Mouse (Mus musculus): ENCODE results near the gene Hist1h1c. TPM values are rescaled to one million over a fixed set of nuclear protein-coding genes. Genes with fewer than 3 reads are reported as not detected.

Hist1h1c gene
- polyA plus RNA-seq (2016; fragmentation: Nextera tagmentation; extraction: Ambion mirVana) = 15.0 and 15.4 TPM in 2 replicates

DNA sequence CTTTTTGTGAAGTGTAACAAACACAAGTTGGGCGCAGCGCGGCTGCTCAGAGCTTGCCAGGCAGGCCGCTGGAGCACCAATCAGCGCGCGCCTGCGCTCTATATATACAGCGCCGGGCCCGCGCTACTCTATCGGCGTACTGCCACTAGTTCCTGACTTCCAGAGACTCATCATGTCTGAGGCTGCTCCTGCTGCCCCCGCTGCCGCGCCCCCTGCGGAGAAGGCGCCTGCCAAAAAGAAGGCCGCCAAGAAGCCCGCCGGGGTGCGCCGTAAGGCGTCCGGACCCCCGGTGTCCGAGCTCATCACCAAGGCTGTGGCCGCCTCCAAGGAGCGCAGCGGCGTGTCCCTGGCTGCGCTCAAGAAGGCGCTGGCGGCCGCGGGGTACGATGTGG, at the start of gene Hist1h1c:
Gene Hist1h1c (plus strand): TSS at position 132 of the 392 bp plus-strand sequence.
- WGBS = under 1% methylated on average over 38 of the region's 38 CpGs
- peak within 1 kb of the TSS; percentile 53 for H3K4me3 ChIP-seq
- H3K27me3 ChIP-seq = no peaks in the 10 kb centered on the region
- ATAC-seq (ENCODE audit: low FRiP score) = peak; percentile 97
- peak within 1 kb of the TSS; percentile 99 for H3K4me2 ChIP-seq (replicated peaks)
- H3K36me3 ChIP-seq = no peaks in the 10 kb centered on the region
- peaks cover 13% of the 10 kb centered on the region for H3K4me1 ChIP-seq
- H3K9ac ChIP-seq = peak within 1 kb of the TSS; percentile 82
- no peaks in the 10 kb centered on the region for H3K9me3 ChIP-seq (replicated peaks)
- peak within 1 kb of the TSS; percentile 94 for H3K27ac ChIP-seq

- no peaks in the 10 kb centered on the region for H3K9me3 ChIP-seq (replicated peaks)
- WGBS = 94% methylated on average over 2 of the region's 2 CpGs
- H3K27ac ChIP-seq = no peak overlapping the region
These were observed 49.7 kb upstream of the Hist1h1c start for GRCm38 (mm10) chr13:23688956-23689355.

GRCm38 (mm10) chr13:23689459-23689858, 49.1 kb upstream of the Hist1h1c start:
- no peak overlapping the region for H3K4me2 ChIP-seq (replicated peaks)
- H3K4me3 ChIP-seq = no peak overlapping the region
- H3K36me3 ChIP-seq = no peaks in the 10 kb centered on the region
- no peaks in the 10 kb centered on the region for H3K9me3 ChIP-seq (replicated peaks)
- WGBS = 74% methylated on average over 2 of the region's 2 CpGs
- H3K9ac ChIP-seq = no peak overlapping the region
- H3K27ac ChIP-seq = no peak overlapping the region
- ATAC-seq (ENCODE audit: low FRiP score) = no peak
- H3K4me1 ChIP-seq = peaks cover 11% of the 10 kb centered on the region
- H3K27me3 ChIP-seq = no peaks in the 10 kb centered on the region

More at GRCm38 (mm10) chr13:23688956-23689355, 49.7 kb upstream of the Hist1h1c start:
- H3K4me3 ChIP-seq = no peak overlapping the region
- no peak overlapping the region for H3K9ac ChIP-seq
- H3K4me2 ChIP-seq (replicated peaks) = no peak overlapping the region
- H3K4me1 ChIP-seq = peaks cover 11% of the 10 kb centered on the region
- no peaks in the 10 kb centered on the region for H3K36me3 ChIP-seq
- no peak for ATAC-seq (ENCODE audit: low FRiP score)
- no peaks in the 10 kb centered on the region for H3K27me3 ChIP-seq

- H3K27ac ChIP-seq = no peak overlapping the region
- H3K9ac ChIP-seq = no peak overlapping the region
- ATAC-seq (ENCODE audit: low FRiP score) = no peak
- no peaks in the 10 kb centered on the region for H3K36me3 ChIP-seq
- H3K27me3 ChIP-seq = no peaks in the 10 kb centered on the region
- no peak overlapping the region for H3K4me2 ChIP-seq (replicated peaks)
- H3K4me1 ChIP-seq = peaks cover 3% of the 10 kb centered on the region; the same call in 1 of the 2 replicates
- 84% methylated on average over 6 of the region's 6 CpGs for WGBS
- H3K9me3 ChIP-seq (replicated peaks) = no peaks in the 10 kb centered on the region
- no peak overlapping the region for H3K4me3 ChIP-seq
These were observed 44.7 kb upstream of the Hist1h1c start for GRCm38 (mm10) chr13:23693856-23694440.

GRCm38 (mm10) chr13:23694956-23695355, 43.7 kb upstream of the Hist1h1c start:
- Histone ChIP-seq H3K36me3 (no peaks in the 10 kb centered on the region), H3K4me3 (no peak overlapping the region), H3K4me2 (replicated peaks) (no peak overlapping the region), H3K9ac (no peak overlapping the region), H3K9me3 (replicated peaks) (no peaks in the 10 kb centered on the region), H3K27ac (no peak overlapping the region), H3K27me3 (no peaks in the 10 kb centered on the region), H3K4me1 (peaks cover 4% of the 10 kb centered on the region; the same call in 1 of the 2 replicates)
- WGBS = 93% methylated on average over 9 of the region's 9 CpGs
- ATAC-seq (ENCODE audit: low FRiP score) = no peak

GRCm38 (mm10) chr13:23695514-23695913, 43.1 kb upstream of the Hist1h1c start, which contains the start of gene Hist1h1t:
Hist1h1t (plus strand) TSS chr13:23695814.
- H3K4me2 ChIP-seq (replicated peaks) = peak within 1 kb of the TSS; percentile 19; the same call in 1 of the 2 replicates
- H3K27me3 ChIP-seq = no peaks in the 10 kb centered on the region
- H3K36me3 ChIP-seq = no peaks in the 10 kb centered on the region
- H3K9ac ChIP-seq = no peak within 1 kb of the TSS
- H3K27ac ChIP-seq = no peak within 1 kb of the TSS
- H3K9me3 ChIP-seq (replicated peaks) = no peaks in the 10 kb centered on the region
- H3K4me3 ChIP-seq = no peak within 1 kb of the TSS
- H3K4me1 ChIP-seq = peaks cover 4% of the 10 kb centered on the region; the same call in 1 of the 2 replicates
- 45% methylated on average over 13 of the region's 13 CpGs for WGBS
- no peak for ATAC-seq (ENCODE audit: low FRiP score)

DNA sequence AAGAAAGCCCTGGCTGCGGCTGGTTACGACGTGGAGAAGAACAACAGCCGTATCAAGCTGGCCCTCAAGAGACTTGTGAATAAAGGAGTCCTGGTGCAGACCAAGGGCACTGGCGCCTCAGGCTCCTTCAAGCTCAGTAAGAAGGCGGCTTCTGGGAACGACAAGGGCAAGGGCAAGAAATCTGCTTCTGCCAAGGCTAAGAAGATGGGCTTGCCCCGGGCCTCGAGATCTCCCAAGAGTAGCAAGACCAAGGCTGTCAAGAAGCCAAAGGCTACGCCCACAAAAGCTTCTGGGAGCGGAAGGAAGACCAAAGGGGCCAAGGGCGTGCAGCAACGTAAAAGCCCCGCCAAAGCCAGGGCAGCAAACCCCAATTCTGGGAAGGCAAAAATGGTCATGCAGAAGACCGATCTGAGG, 42.5 kb upstream of the Hist1h1c start:
- peaks cover 4% of the 10 kb centered on the region; the same call in 1 of the 2 replicates for H3K4me1 ChIP-seq
- no peaks in the 10 kb centered on the region for H3K36me3 ChIP-seq
- no peaks in the 10 kb centered on the region for H3K27me3 ChIP-seq
- no peak overlapping the region for H3K27ac ChIP-seq
- H3K9me3 ChIP-seq (replicated peaks) = no peaks in the 10 kb centered on the region
- 0 out of 2 replicates have a peak overlapping the region, but pooled peaks have one; percentile 19 for H3K4me2 ChIP-seq (replicated peaks)
- H3K9ac ChIP-seq = no peak overlapping the region
- H3K4me3 ChIP-seq = no peak overlapping the region
- WGBS = 56% methylated on average over 15 of the region's 15 CpGs
- ATAC-seq (ENCODE audit: low FRiP score) = no peak

DNA sequence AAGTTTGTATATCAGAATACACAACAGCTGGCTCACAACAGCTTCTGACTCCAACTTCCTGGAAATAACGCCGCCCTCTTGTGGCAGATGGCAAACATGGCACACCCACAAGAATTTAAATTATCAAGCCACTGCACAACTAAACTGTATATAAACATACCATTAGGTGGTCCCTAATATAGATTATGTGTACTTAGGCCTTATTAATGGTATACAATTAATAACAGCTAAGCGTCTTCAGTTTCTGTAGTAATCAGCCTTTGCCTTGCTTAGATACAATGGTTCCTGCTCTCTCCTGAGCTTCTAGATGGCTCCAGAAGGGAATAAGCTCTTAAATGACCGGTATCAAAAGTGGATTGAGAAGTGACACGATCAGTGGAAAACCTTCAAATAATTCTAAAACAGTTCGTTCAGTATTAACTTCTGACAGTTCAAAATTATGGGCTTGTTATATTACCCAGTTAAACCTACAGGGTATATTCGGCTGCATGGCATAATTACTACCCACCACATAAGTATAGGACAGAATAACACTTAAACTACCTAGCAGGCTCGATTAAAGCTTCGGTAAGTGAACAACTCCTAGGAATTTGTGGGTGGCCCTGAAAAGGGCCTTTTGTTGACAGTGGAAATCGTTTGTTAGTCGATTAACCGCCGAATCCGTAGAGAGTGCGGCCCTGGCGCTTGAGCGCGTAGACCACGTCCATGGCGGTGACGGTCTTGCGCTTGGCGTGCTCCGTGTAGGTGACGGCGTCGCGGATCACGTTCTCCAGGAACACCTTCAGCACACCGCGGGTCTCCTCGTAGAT, 40.9 kb upstream of the Hist1h1c start:
- Histone ChIP-seq H3K4me2 (replicated peaks) (peak overlapping the region; percentile 67), H3K27ac (peak overlapping the region; percentile 86), H3K9ac (peak overlapping the region; percentile 52), H3K9me3 (replicated peaks) (no peaks in the 10 kb centered on the region), H3K4me1 (peaks cover 4% of the 10 kb centered on the region; the same call in 1 of the 2 replicates), H3K27me3 (no peaks in the 10 kb centered on the region), H3K4me3 (peak overlapping the region; percentile 39), H3K36me3 (no peaks in the 10 kb centered on the region)
- peak; percentile 84 for ATAC-seq (ENCODE audit: low FRiP score)
- under 1% methylated on average over 29 of the region's 32 CpGs for WGBS

DNA sequence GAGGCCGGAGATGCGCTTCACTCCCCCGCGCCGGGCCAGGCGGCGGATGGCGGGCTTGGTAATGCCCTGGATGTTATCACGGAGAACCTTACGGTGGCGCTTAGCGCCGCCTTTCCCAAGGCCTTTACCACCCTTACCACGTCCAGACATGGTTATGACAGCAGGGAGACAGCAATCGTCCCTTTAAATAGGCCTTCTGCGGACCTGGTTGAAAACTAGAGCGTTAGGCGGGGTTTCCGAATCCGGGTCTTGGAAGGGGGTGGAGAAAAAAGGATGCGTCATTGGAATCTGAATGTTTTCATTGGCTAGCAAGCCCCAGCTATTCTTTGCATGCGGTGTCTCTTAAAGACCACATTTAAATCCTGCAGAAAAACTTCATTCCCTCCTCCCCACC, 40.3 kb upstream of the Hist1h1c start, which contains the start of gene Hist1h4c:
Gene Hist1h4c (minus strand): TSS at position 155 of the 394 bp plus-strand sequence.
- Histone ChIP-seq H3K27ac (peak within 1 kb of the TSS; percentile 86), H3K27me3 (no peaks in the 10 kb centered on the region), H3K9ac (peak within 1 kb of the TSS; percentile 52), H3K36me3 (no peaks in the 10 kb centered on the region), H3K4me3 (peak within 1 kb of the TSS; percentile 39), H3K9me3 (replicated peaks) (no peaks in the 10 kb centered on the region), H3K4me1 (peaks cover 4% of the 10 kb centered on the region; the same call in 1 of the 2 replicates), H3K4me2 (replicated peaks) (peak within 1 kb of the TSS; percentile 67)
- ATAC-seq (ENCODE audit: low FRiP score) = peak; percentile 97
- WGBS = under 1% methylated on average over 21 of the region's 22 CpGs

DNA sequence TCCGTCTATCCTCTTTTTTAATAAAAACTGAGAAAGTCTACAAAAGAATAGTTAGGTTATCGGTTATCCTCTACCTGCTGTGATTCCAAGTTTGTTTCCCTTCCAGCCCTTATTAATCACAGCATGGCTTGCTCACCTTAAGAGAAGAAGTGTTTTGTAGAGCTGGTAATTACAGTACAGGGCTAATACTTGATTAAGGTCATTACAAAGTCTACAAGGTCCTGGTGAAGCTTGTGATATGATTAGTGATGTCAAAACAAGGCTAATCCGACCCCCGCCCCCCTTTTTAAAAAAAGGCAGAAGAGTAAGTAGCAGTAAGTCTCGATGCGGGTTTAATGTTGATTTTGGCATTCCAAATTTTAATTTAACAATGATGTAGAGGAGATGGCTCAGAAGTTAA, 39.6 kb upstream of the Hist1h1c start:
- Histone ChIP-seq H3K4me1 (peaks cover 4% of the 10 kb centered on the region; the same call in 1 of the 2 replicates), H3K9me3 (replicated peaks) (no peaks in the 10 kb centered on the region), H3K27me3 (no peaks in the 10 kb centered on the region), H3K36me3 (no peaks in the 10 kb centered on the region), H3K4me3 (peak overlapping the region; percentile 39; the same call in 1 of the 2 replicates), H3K4me2 (replicated peaks) (peak overlapping the region; percentile 67), H3K9ac (no peak overlapping the region), H3K27ac (peak overlapping the region; percentile 86; the same call in 1 of the 2 replicates)
- WGBS = 70% methylated on average over 6 of the region's 6 CpGs
- ATAC-seq (ENCODE audit: low FRiP score) = no peak

DNA sequence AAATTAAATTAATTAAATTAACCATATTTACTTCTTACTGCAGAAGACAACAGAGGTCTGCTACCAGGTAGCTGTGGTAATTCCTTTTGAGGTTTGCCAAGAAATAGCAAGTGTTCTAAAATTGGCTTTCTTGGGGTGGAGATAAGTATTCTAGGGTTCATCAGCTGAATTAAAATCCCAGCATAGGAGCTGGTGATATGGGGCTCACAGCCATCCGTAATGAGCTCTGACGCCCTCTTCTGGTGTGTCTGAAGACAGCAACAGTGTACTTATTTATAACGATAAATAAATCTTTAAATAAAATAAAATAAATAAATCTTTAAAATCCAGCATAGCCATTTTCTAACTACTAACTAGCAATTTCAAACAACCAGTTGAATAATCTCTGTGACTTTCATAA, 38.8 kb upstream of the Hist1h1c start:
- Histone ChIP-seq H3K27ac (no peak overlapping the region), H3K4me1 (peaks cover 4% of the 10 kb centered on the region; the same call in 1 of the 2 replicates), H3K36me3 (no peaks in the 10 kb centered on the region), H3K9ac (no peak overlapping the region), H3K4me2 (replicated peaks) (no peak overlapping the region), H3K27me3 (no peaks in the 10 kb centered on the region), H3K9me3 (replicated peaks) (no peaks in the 10 kb centered on the region), H3K4me3 (no peak overlapping the region)
- no peak for ATAC-seq (ENCODE audit: low FRiP score)
- WGBS = 73% methylated on average over 3 of the region's 3 CpGs

Measured in hindbrain, embryonic 12.5 days (tissue).